Mouse (Mus musculus) adrenal gland, adult 2 months (tissue): Measurements from ENCODE around the gene Zfp710. TPM values are rescaled to one million over a fixed set of nuclear protein-coding genes. Genes with fewer than 3 reads are reported as not detected.
A peak's percentile ranks its signal among the peaks of the same experiment; 100 is the strongest.
"Not testable (repeated sequence)": the region's sequence is repeated elsewhere in the genome, so short reads cannot be mapped to it uniquely, and the experiment has no call there.

Experiments used
- DNase-seq: peaks from one replicate; pipeline ENCODE4 v3.0.0; 2021
- polyA plus RNA-seq: library from polyadenylated mRNA; depleted of rRNA; stranded (reverse); fragments of >200 nt; gene quantifications from 2 replicates; pipeline ENCODE4 v1.2.3, GENCODE M21; 2012
- total RNA-seq, 2 experiments: library from RNA; stranded (reverse); gene quantifications; 2 replicates each; pipeline ENCODE4 v1.2.3; 2021

Gene Zfp710
- total and polyA plus RNA-seq, 3 experiments, result 14.0 to 25.5 (median 24.1) TPM

DNA sequence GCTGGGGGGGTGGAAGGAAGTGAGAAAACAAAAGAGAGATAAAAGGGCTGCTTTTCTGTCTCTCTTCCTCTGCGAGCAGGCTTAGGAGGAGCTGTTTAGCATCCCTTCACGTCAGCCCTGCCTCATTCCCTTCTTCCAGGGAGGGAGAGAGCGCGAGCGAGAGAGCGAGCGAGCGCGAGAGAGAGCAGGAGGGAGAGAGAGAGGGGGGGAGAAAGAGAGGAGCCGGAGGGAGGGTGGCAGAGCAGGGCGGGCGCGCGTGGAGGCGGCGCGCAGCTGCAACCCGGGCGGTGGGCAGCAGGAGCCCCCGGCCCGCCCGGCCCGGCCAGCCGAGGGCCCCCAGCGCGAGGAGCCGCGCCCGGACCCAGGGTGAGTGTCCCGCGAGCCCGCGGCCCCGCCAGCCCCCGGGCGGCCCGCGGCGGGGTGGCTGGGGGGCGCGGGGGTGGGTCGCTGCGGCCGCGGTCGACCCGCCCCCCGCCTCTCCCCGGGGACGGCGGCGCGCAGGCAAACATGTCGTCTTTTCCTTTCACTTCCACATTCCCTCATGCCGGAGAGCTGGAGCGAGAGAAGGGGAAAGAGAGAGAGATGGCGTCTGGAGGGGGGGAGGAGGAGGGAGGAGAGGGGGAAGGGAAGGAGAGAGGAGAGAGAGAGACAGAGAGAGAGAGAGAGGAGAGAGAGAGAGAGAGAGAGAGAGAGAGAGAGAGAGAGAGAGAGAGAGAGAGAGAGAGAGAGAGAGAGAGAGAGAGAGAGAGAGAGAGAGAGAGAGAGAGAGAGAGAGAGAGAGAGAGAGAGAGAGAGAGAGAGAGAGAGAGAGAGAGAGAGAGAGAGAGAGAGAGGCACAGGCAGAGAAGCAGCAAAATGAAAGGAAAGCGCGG, 1.7 kb downstream of the Zfp710 start:
- peak; percentile 78 for DNase-seq

DNA sequence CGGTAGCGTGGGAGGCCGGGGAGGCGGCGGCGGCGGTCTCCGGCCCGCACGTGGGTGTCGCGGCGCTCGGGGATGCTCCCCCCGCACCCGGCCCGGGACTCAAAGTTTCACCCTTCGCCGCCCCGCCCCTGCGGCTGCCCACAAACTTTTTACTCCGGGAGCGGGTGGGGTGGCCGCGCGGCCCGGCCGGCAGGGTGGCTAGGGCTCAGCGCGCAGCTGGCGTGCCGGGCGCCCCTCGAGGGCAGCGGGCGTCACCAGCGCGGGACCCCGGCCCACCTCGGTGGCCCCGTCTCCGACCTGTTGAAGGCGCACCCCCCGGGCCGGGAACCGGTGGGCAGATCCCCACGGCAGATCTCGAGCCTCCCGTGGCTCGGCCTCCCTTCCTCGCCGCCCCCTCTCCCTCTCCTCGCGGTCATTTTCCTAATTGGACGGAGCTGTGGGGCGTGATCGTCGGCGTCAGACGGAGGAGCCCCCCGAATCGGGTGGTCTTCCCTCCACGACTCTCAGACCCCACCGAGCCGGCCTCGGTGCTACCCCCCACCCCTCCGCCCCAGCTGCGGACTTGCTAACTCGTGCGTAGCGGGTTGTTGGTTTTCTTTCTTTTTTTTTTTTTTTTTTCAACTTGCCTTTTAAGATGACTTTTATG, 2.5 kb downstream of the Zfp710 start:
- DNase-seq, result peak; percentile 90

DNA sequence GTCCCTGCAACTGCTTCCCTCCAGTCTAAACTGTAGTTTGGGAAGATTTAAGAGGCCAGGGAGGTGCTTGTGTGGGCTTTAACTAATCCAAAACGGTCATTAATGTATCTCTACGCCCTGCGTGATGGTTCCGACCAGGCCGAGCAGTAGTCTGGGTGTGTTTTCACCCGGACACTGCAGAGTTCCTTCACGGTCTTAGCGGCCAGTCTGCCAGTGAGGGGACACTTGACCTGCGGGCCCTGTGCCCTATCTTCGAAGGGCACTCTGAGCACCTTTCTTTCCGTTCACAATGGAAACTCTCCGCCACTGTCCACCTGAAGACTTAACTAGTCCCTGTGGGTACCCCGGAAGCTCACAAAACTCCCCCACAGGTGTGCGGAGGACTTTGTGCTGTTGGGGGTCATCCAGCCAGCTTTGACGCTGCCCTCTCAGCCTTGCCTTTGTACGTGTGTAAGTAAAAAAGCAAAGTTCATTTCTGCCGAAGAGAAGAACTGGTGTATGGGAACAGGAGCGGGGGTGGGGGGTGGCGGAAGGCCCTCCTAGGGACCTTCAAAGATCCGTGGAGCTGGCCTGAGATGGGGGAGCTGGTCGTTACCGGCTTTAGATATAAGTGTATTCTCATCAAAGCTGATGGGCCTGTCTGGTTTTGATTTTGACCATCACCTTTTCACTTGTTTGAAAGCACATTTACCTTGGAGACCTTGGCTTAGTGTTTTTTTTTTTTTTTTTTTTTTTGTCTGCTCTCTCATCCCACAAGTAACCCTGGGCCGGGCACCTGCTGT, 3.2 kb downstream of the Zfp710 start:
- DNase-seq, result peak; percentile 63

- DNase-seq, result peak; percentile 58
Measured at GRCm38 (mm10) chr7:80028418-80028720, 3.8 kb downstream of the Zfp710 start.

- DNase-seq, result peak; percentile 55
Measured at GRCm38 (mm10) chr7:80030009-80030408, 5.4 kb downstream of the Zfp710 start.

GRCm38 (mm10) chr7:80030486-80030885, 5.9 kb downstream of the Zfp710 start:
- no peak for DNase-seq

DNA sequence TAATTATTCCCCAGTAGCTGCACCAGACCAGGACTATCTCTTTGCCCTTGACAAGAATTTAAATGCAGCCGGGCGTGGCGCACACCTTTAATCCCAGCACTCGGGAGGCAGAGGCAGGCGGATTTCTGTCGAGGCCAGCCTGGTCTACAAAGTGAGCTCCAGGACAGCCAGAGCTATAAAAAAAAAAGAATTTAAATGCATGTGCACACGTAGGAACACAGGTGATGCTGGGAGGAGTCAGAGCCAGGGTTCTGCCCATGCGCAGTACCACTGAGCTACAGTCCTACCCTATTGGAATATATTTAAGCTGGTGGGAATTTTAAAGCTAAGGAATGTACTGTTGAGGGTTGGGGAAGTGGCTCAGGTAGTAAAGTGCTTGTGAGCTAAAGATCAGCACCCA, 6.4 kb downstream of the Zfp710 start:
- no peak for DNase-seq

GRCm38 (mm10) chr7:80031478-80031877, 6.9 kb downstream of the Zfp710 start:
- no peak for DNase-seq

DNA sequence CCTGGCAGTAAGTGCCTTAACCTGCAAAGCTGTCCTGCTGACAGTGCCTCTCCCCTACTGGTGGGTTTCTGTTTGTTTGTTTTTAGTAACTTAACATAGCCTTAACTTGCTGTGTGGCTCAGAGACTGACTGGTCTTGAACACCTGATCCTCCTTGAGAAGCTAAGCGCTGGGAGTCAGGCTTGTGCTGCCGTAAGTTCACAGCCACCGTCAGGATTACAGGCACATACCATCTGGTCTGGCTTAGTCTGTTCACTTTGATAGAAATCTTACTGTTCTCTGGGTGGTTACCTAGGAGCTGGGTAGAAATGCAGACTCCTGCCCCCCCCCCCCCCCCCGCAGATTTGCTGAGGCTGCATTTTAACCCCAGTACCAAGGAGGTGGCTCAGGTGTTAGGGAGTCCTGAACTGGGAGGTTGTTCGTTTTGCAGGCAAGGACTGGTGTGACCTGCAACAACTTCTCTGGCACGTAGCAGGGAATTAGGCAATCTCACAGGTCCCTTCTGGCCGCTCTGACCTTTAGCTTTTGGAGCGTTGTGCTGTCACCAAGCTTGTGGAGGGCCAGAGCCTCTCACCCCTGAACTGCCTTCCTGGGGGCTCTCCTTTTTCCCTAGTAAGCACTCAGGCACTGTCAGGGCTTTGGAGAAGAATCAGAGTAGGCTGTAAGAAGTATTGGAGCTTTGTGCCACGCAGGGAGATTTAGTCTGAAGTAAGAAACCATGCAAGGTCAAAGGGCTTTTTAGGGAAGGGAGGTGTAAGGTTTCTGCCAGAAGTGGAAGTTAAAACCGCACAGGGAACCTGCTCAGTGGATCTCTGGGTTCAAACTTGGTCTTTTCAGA, 7.8 kb downstream of the Zfp710 start:
- peak; percentile 72 for DNase-seq

DNA sequence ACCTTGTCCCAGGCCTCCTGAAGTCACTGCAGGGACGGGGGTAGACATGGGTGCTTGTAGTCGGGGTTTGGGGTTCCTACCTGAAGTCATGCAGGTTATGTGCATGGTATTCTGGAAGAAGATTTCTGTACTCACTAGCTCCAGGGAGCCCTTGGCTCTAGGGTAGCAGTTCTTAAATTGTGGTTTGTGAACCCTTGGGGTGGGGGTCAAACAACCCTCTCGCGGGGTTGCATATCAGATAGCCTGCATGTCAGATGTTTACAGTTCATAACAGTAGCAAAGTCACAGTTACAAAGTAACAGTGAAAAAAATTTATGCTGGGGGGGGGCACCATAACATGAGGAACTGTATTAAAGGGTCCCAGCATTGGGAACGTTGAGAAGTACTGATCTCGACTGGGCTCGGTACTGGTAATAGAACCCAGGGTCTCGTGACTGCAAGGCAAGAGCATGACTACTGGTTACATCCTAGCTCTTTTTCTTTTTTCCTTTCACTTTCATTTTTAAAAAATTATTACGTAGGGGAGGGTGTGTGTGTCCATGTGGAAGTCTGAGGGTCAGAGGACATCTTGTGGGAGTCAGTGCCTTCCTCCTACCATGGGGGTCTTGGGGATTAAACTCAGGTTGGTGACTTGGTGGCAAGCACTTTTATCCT, 8.6 kb downstream of the Zfp710 start:
- DNase-seq, result no peak

GRCm38 (mm10) chr7:80033771-80034170, 9.2 kb downstream of the Zfp710 start:
- DNase-seq, result no peak

GRCm38 (mm10) chr7:80035086-80035485, 10.5 kb downstream of the Zfp710 start:
- no peak for DNase-seq

DNA sequence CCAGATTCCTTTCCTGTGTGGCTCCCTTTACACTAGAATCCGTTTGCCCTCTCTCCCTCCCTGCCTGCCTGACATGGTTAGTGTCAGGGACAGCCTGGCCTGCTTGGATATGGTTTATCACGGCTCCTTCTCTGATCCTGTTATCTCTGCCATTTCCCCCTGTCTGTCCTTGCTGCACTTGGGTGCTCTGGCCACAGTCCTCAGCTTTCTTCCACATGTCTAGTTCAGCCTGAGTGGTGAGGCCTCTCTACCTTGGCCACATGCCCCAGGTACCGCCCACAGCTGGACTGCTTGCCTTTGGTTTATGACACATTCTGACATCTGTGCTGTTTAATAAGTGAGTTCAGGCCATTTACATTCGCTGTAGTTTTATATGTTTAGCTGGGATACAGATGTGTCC, 11.1 kb downstream of the Zfp710 start:
- DNase-seq, result peak; percentile 90

GRCm38 (mm10) chr7:80039699-80040098, 15.1 kb downstream of the Zfp710 start:
- no peak for DNase-seq

DNA sequence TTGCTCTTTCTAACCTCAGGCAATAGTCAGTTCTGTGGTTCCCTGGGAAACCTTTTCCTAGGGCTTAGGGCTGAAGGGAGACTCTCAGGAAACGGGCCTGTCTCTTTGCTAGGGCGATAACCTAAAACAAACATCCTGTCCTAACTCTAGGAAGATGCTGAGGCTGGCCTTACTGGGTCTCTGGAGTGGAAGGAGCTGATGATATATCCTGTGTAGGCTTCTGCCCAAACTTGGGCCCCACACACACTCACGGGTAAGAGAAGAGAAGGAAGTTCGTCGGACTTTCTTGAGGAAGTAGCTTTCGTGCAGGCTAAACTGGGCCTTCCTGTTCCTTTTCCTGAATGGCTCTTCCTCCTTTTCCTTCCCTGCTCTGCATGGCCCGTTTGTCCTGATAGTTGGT, 19.6 kb downstream of the Zfp710 start:
- DNase-seq, result peak; percentile 35

GRCm38 (mm10) chr7:80047041-80047440, 22.4 kb downstream of the Zfp710 start:
- DNase-seq, result no peak

DNA sequence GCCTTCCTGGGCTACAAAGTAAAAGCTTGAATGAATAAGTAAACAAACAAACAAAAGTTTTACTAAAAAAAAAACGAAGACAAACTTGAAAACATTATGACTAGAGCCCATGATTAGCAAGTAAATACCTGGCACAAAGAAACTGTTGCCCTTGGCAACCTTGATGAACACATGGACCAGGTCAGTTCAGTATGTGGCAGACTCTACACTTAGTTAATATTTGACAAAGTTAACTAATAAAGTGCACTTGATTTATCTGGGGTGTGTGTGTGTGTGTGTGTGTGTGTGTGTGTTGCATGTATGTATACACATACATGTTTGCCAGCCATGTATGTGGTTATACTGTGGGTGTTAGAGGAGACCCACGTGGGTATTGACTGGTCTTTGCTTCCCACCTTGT, 25.1 kb downstream of the Zfp710 start:
- no peak for DNase-seq

DNA sequence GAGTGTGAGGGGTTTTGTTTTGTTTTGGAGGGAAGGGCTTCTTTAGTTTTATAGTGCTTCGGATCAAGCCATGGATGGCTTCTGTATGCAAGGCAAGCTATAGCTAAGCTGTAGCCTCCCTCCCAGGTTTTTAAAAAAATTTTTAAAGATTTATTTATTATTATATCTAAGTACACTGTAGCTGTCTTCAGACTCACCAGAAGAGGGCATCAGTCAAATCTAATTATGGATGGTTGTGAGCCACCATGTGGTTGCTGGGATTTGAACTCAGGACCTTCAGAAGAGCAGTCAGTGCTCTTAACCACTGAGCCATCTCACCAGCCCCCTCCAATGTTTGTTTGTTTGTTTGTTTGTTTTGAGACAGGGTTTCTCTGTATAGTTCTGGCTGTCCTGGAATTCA, 25.8 kb downstream of the Zfp710 start:
- DNase-seq, result not testable (repeated sequence)

DNA sequence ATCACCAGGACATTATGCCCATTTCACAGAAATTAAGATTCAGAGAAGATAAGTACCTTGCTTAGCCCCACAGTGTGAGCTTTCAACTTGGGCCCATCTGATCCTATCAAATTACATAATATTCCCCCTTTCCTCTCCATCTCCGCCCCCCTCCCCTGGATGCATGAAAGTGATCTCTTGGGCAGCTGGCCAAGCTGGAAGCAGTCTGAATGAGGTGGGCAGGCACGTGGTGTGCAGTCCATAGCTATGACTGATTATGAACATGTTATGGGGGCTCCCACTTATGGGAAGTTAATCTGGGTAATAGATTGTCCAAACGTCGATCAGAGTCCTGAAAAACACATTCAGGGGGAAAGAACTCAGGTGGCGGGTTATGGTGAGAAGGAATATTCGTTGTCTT, 27.2 kb downstream of the Zfp710 start:
- DNase-seq, result no peak

DNA sequence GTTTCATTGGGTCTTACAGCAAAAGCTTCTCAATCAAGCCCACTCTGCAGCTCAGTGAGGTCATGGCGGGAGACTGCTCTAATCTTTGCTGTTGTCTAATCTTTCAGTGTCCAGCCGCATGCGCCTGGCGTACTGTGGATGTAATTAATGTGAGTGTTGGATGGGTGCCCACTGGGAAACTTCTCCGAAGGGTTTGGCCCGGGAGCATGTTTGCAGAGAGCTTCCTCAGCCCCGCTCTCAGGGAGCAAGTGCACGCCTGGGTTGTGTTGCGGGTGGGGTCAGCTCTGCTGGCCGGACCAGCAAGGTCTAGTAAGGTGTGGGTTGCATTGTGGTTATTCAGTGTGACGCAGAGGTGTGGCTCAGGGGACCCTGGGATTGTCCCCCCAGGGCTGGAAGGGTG, 27.6 kb downstream of the Zfp710 start:
- peak; percentile 76 for DNase-seq

DNA sequence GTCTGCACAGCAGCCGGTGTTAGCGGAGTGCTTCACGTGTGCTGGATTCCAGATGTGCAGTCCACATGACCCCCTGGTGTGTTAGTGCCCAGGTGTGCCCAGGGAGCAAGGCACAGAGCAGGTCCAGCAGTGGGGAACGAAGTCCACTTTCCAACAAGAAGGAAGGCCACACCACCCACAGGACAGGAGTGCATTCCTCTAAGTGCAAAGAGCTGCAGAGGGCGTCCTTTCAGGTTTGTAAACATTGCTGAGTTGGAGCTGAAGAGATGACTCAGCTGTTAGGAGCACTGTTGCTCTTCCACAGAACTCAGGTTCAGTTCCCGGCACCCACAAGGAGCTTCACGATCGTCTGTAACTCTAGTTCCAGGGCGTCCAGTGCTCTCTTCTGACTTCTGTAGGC, 28.5 kb downstream of the Zfp710 start:
- DNase-seq, result no peak

DNA sequence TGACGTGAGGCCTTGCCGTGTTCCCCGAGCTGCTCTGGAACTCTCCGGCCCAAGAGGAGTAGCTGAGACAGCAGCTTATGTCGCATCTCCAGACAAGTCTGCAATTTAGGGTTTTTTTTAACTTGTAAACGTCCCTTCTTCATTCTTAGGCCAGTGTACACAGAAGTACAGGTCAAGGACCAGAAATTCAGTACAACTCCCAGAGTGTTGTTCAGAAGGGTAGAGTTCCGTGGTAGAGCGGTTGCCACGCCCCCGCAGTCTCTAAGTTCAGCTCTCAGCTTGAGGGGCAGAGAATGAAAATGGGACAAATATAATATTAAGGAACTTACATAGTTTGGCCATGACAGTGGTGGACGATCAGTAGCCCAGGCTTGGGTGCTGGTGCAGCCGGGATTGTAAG, 31.2 kb downstream of the Zfp710 start:
- DNase-seq, result no peak
